Mouse (Mus musculus) small intestine, adult 2 months (tissue): ENCODE data around the gene Pan3. TPM values are rescaled to one million over a fixed set of nuclear protein-coding genes. Genes with fewer than 3 reads are reported as not detected.

Experiments used
- H3K27ac ChIP-seq: fragments of 200-500 bp; 2 replicates; pipeline ENCODE4 v1.5.1; 2012; ENCODE audit warnings: low read depth, low read length, control low read depth, inconsistent platforms; ENCODE audit not compliant: insufficient read depth
- H3K27me3 ChIP-seq: fragments of 200-500 bp; 2 replicates; pipeline ENCODE4 v1.6.1; 2012; ENCODE audit warnings: mild to moderate bottlenecking, moderate library complexity, low read length, inconsistent platforms; ENCODE audit not compliant: control insufficient read depth, insufficient read depth
- H3K36me3 ChIP-seq: fragments of 200-500 bp; 2 replicates; pipeline ENCODE4 v1.6.1; 2012; ENCODE audit warnings: mild to moderate bottlenecking, low read length, control low read depth, inconsistent platforms; ENCODE audit not compliant: control insufficient read depth, insufficient read depth
- H3K4me1 ChIP-seq: fragments of 200-500 bp; 2 replicates; pipeline ENCODE4 v1.6.1; 2012; ENCODE audit warnings: low read length, inconsistent platforms, mixed read lengths; ENCODE audit not compliant: control insufficient read depth, insufficient read depth, insufficient read length
- H3K4me3 ChIP-seq: fragments of 200-500 bp; 2 replicates; pipeline ENCODE4 v1.5.1; 2012; ENCODE audit warnings: low read depth, mild to moderate bottlenecking, control low read depth, inconsistent platforms, low read length, moderate library complexity
- CTCF ChIP-seq: fragments of 200-500 bp; IDR thresholded peaks from 2 replicates; pipeline ENCODE4 v1.5.1; 2012; ENCODE audit warnings: low read depth, mild to moderate bottlenecking, control low read depth, inconsistent platforms, low read length, moderate library complexity, mixed read lengths; ENCODE audit not compliant: insufficient replicate concordance, insufficient read length; ENCODE audit errors: extremely low read depth
- POLR2A ChIP-seq: fragments of 200-500 bp; IDR thresholded peaks from 2 replicates; pipeline ENCODE4 v1.6.1; 2012; ENCODE audit warnings: low read depth, mild to moderate bottlenecking, control low read depth, inconsistent platforms, low read length, moderate library complexity
- WGBS: fragments of 180-500 bp; shearing (Covaris S2); methylation state at CpG from one replicate; pipeline ENCODE4 v1.1.7; 2018; 5-methylcytosine and 5-hydroxymethylcytosine counted together
- polyA plus RNA-seq: library from polyadenylated mRNA; depleted of rRNA; stranded (reverse); fragments of >200 nt; gene quantifications from 2 replicates; pipeline ENCODE4 v1.2.3, GENCODE M21; 2012

Pan3 gene
- polyA plus RNA-seq, 1 experiment = 18.1 TPM

- Histone ChIP-seq H3K36me3 (no peaks in the 10 kb centered on the region), H3K27ac (no peak overlapping the region), H3K4me1 (peaks cover 4% of the 10 kb centered on the region), H3K4me3 (peak overlapping the region; percentile 67), H3K27me3 (no peaks in the 10 kb centered on the region)
- WGBS = 43% methylated on average over 18 of the region's 18 CpGs
- no peak for TF ChIP-seq POLR2A
- no peak for TF ChIP-seq CTCF
These were observed 133.7 kb downstream of the Pan3 start for GRCm38 (mm10) chr5:147563511-147564139.

- Histone ChIP-seq H3K36me3 (no peaks in the 10 kb centered on the region), H3K4me3 (peak overlapping the region; percentile 67), H3K27ac (no peak overlapping the region), H3K27me3 (no peaks in the 10 kb centered on the region), H3K4me1 (peaks cover 4% of the 10 kb centered on the region)
- TF ChIP-seq CTCF = no peak
- no peak for TF ChIP-seq POLR2A
- 6% methylated on average over 16 of the region's 16 CpGs for WGBS
These were observed 134.2 kb downstream of the Pan3 start for GRCm38 (mm10) chr5:147564140-147564590.

- Histone ChIP-seq H3K27ac (no peak overlapping the region), H3K36me3 (no peaks in the 10 kb centered on the region), H3K4me1 (peaks cover 4% of the 10 kb centered on the region), H3K27me3 (no peaks in the 10 kb centered on the region), H3K4me3 (no peak overlapping the region)
- WGBS = 94% methylated on average over 7 of the region's 7 CpGs
- TF ChIP-seq CTCF = no peak
These were observed 135.5 kb downstream of the Pan3 start for GRCm38 (mm10) chr5:147565444-147565843.

- H3K27ac ChIP-seq = no peak overlapping the region
- H3K4me1 ChIP-seq = peaks cover 4% of the 10 kb centered on the region
- H3K27me3 ChIP-seq = no peaks in the 10 kb centered on the region
- TF ChIP-seq CTCF (no peak), POLR2A (no peak)
- 59% methylated on average over 7 of the region's 7 CpGs for WGBS
- H3K4me3 ChIP-seq = no peak overlapping the region
- H3K36me3 ChIP-seq = no peaks in the 10 kb centered on the region
These were observed 136.4 kb downstream of the Pan3 start for GRCm38 (mm10) chr5:147566335-147566734.

- H3K36me3 ChIP-seq = no peaks in the 10 kb centered on the region
- 72% methylated on average over 7 of the region's 7 CpGs for WGBS
These were observed 142.7 kb downstream of the Pan3 start for GRCm38 (mm10) chr5:147572695-147573094.

GRCm38 (mm10) chr5:147573555-147573954 is 143.6 kb downstream of the Pan3 start:
- Histone ChIP-seq H3K36me3 (no peaks in the 10 kb centered on the region), H3K4me3 (no peak overlapping the region), H3K27ac (no peak overlapping the region), H3K4me1 (no peaks in the 10 kb centered on the region), H3K27me3 (no peaks in the 10 kb centered on the region)
- 54% methylated on average over 1 of the region's 1 CpGs for WGBS
- TF ChIP-seq POLR2A (no peak), CTCF (no peak)

More at GRCm38 (mm10) chr5:147572695-147573094, 142.7 kb downstream of the Pan3 start:
- no peaks in the 10 kb centered on the region for H3K4me1 ChIP-seq
- no peak overlapping the region for H3K27ac ChIP-seq
- H3K4me3 ChIP-seq = no peak overlapping the region
- TF ChIP-seq CTCF (no peak), POLR2A (no peak)
- no peaks in the 10 kb centered on the region for H3K27me3 ChIP-seq

GRCm38 (mm10) chr5:147574517-147574916 is 144.6 kb downstream of the Pan3 start:
- no peak for TF ChIP-seq CTCF
- no peak for TF ChIP-seq POLR2A
- no peak overlapping the region for H3K27ac ChIP-seq
- 60% methylated on average over 8 of the region's 8 CpGs for WGBS
- H3K4me3 ChIP-seq = no peak overlapping the region
- no peaks in the 10 kb centered on the region for H3K27me3 ChIP-seq
- no peaks in the 10 kb centered on the region for H3K36me3 ChIP-seq
- H3K4me1 ChIP-seq = no peaks in the 10 kb centered on the region

GRCm38 (mm10) chr5:147577003-147577402 is 147.0 kb downstream of the Pan3 start:
- Histone ChIP-seq H3K4me3 (no peak overlapping the region), H3K27me3 (no peaks in the 10 kb centered on the region), H3K27ac (no peak overlapping the region), H3K36me3 (no peaks in the 10 kb centered on the region), H3K4me1 (no peaks in the 10 kb centered on the region)
- WGBS = 57% methylated on average over 6 of the region's 6 CpGs
- TF ChIP-seq CTCF (no peak), POLR2A (no peak)
